Mouse (Mus musculus) embryonic facial prominence, embryonic 15.5 days (tissue): ENCODE measurements around the gene Prkg1. TPM values are rescaled to one million over a fixed set of nuclear protein-coding genes. Genes with fewer than 3 reads are reported as not detected.
A peak's percentile ranks its signal among the peaks of the same experiment; 100 is the strongest.

Source experiments
- ATAC-seq: fragments of 200-750 bp; cut with Nextera tagmentation; 2 replicates; pipeline ENCODE4 v1.8.0; 2017; ENCODE audit warnings: low read depth, moderate TSS enrichment; ENCODE audit not compliant: insufficient number of reproducible peaks, low FRiP score, low TSS enrichment
- H3K27ac ChIP-seq: fragments of 300-500 bp; sonication (generic); replicated peaks from 2 replicates; pipeline ENCODE4 v1.5.1; 2015; ENCODE audit warnings: mild to moderate bottlenecking, inconsistent platforms
- H3K27me3 ChIP-seq: fragments of 300-500 bp; sonication (generic); 2 replicates; pipeline ENCODE4 v1.6.1; 2015; ENCODE audit warnings: inconsistent platforms
- H3K36me3 ChIP-seq: fragments of 300-500 bp; sonication (generic); 2 replicates; pipeline ENCODE4 v1.6.1; 2015; ENCODE audit warnings: mild to moderate bottlenecking, inconsistent platforms
- H3K4me1 ChIP-seq: fragments of 300-500 bp; sonication (generic); 2 replicates; pipeline ENCODE4 v1.6.1; 2015; ENCODE audit warnings: inconsistent platforms
- H3K4me2 ChIP-seq: fragments of 300-500 bp; sonication (generic); replicated peaks from 2 replicates; pipeline ENCODE4 v1.6.1; 2015; ENCODE audit warnings: mild to moderate bottlenecking, inconsistent platforms
- H3K4me3 ChIP-seq: fragments of 300-500 bp; sonication (generic); replicated peaks from 2 replicates; pipeline ENCODE4 v1.5.1; 2015; ENCODE audit warnings: mild to moderate bottlenecking, inconsistent platforms
- H3K9ac ChIP-seq: fragments of 300-500 bp; sonication (generic); 2 replicates; pipeline ENCODE4 v1.6.1; 2015; ENCODE audit warnings: inconsistent platforms
- H3K9me3 ChIP-seq: fragments of 300-500 bp; sonication (generic); replicated peaks from 2 replicates; pipeline ENCODE4 v1.6.1; 2016; ENCODE audit warnings: inconsistent platforms
- WGBS: fragments of 180-500 bp; shearing (Covaris S2); methylation state at CpG from one replicate; pipeline ENCODE4 v1.1.7; 2015; 5-methylcytosine and 5-hydroxymethylcytosine counted together
- polyA plus RNA-seq: library from polyadenylated mRNA; unstranded; fragments of >200 nt; fragmentation: Nextera tagmentation; extraction: Ambion mirVana; gene quantifications from 2 replicates; pipeline ENCODE4 v1.2.1, GENCODE M21; 2015

Prkg1 gene
- polyA plus RNA-seq, 1 experiment from 2014 or later: 11.4 TPM

GRCm38 (mm10) chr19:31714900-31715299 lies 49.9 kb downstream of the Prkg1 start:
- no peak for ATAC-seq
- WGBS: 77% methylated on average over 6 of the region's 6 CpGs
- no peak overlapping the region for H3K9ac ChIP-seq

DNA sequence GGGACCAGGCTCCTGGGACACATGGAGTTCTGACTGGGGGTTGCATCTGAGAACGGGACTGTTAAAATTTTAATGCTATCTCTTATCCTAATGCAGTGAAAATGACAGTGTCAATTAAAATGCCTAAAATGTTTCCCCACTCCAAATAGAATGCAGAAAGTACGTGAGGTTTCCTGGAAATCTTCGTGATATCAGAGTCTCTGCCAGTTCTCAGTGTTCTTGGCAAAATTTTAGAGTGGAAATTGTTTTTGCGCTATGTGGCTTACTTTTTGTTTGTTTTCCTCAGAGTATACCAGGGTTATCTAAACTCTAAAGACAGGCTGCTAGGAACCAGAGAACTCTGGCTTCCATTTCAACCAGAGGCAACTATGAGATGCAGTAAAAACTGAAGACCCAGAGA lies 50.4 kb downstream of the Prkg1 start:
- no peaks in the 10 kb centered on the region for H3K27me3 ChIP-seq
- 73% methylated on average over 4 of the region's 4 CpGs for WGBS
- H3K4me2 ChIP-seq: no peak overlapping the region
- ATAC-seq: no peak
- H3K36me3 ChIP-seq: no peaks in the 10 kb centered on the region
- H3K9ac ChIP-seq: no peak overlapping the region
- H3K9me3 ChIP-seq: no peaks in the 10 kb centered on the region
- H3K27ac ChIP-seq: no peak overlapping the region
- H3K4me1 ChIP-seq: no peaks in the 10 kb centered on the region
- no peak overlapping the region for H3K4me3 ChIP-seq

More at GRCm38 (mm10) chr19:31714900-31715299, 49.9 kb downstream of the Prkg1 start:
- no peaks in the 10 kb centered on the region for H3K9me3 ChIP-seq
- H3K4me3 ChIP-seq: no peak overlapping the region
- no peaks in the 10 kb centered on the region for H3K27me3 ChIP-seq
- no peak overlapping the region for H3K27ac ChIP-seq
- no peaks in the 10 kb centered on the region for H3K36me3 ChIP-seq
- no peak overlapping the region for H3K4me2 ChIP-seq
- H3K4me1 ChIP-seq: no peaks in the 10 kb centered on the region

GRCm38 (mm10) chr19:31713321-31713720 lies 51.5 kb downstream of the Prkg1 start:
- no peaks in the 10 kb centered on the region for H3K4me1 ChIP-seq
- no peaks in the 10 kb centered on the region for H3K27me3 ChIP-seq
- ATAC-seq: no peak
- no peaks in the 10 kb centered on the region for H3K9me3 ChIP-seq
- no peaks in the 10 kb centered on the region for H3K36me3 ChIP-seq
- 54% methylated on average over 4 of the region's 4 CpGs for WGBS
- H3K9ac ChIP-seq: no peak overlapping the region
- H3K4me2 ChIP-seq: no peak overlapping the region
- H3K4me3 ChIP-seq: no peak overlapping the region
- H3K27ac ChIP-seq: no peak overlapping the region

DNA sequence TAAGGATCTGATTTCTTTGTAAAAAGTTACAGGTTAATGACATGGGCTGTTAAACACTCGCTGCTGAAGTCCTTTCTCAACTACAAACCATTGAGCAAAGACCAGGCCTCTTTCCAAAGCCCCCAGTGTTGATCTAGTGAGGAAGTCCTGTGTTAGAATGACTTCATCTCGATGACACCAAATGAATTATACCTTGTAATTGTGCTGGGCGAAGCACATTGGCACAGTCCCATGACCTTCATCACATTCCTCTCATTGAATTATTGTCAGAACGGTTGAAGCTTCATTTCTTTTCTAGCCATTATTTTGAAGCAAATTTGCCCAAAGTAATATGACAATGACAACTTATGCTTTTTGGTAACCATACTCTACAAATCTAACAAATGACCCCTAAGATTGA lies 54.5 kb downstream of the Prkg1 start:
- Histone ChIP-seq H3K36me3 (no peaks in the 10 kb centered on the region), H3K27me3 (no peaks in the 10 kb centered on the region), H3K4me1 (no peaks in the 10 kb centered on the region), H3K9me3 (no peaks in the 10 kb centered on the region), H3K4me3 (no peak overlapping the region), H3K4me2 (no peak overlapping the region), H3K27ac (no peak overlapping the region), H3K9ac (no peak overlapping the region)
- WGBS: 87% methylated on average over 4 of the region's 4 CpGs
- no peak for ATAC-seq

DNA sequence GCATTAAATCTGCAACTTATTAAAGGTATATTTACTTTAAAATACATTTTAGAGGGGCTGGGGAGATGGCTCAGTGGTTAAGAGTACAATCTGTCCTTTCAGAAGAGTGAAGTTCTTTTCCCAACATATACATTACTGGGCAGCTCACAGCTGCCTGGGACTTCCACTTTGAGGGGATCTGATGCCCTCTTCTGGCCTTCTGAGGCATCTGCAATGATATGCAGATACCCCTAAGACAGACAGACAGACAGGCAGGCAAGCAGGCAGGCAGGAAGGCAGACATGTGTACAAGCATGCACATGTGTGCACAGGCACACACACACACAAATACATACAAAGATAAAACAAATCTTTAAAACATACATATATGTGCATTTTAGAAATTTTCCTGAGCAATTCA lies 60.8 kb downstream of the Prkg1 start:
- no peaks in the 10 kb centered on the region for H3K36me3 ChIP-seq
- H3K4me2 ChIP-seq: no peak overlapping the region
- no peak overlapping the region for H3K9ac ChIP-seq
- no peaks in the 10 kb centered on the region for H3K9me3 ChIP-seq
- H3K27ac ChIP-seq: no peak overlapping the region
- no peaks in the 10 kb centered on the region for H3K4me1 ChIP-seq
- no peak for ATAC-seq
- no peak overlapping the region for H3K4me3 ChIP-seq
- H3K27me3 ChIP-seq: no peaks in the 10 kb centered on the region

GRCm38 (mm10) chr19:31698916-31699315 lies 65.9 kb downstream of the Prkg1 start:
- Histone ChIP-seq H3K27me3 (no peaks in the 10 kb centered on the region), H3K36me3 (no peaks in the 10 kb centered on the region), H3K4me2 (no peak overlapping the region), H3K9ac (no peak overlapping the region), H3K4me1 (no peaks in the 10 kb centered on the region), H3K27ac (no peak overlapping the region), H3K4me3 (no peak overlapping the region), H3K9me3 (no peaks in the 10 kb centered on the region)
- ATAC-seq: no peak
- 56% methylated on average over 6 of the region's 6 CpGs for WGBS

- 14% methylated on average over 1 of the region's 1 CpGs for WGBS
- Histone ChIP-seq H3K27ac (no peak overlapping the region), H3K36me3 (no peaks in the 10 kb centered on the region), H3K9ac (no peak overlapping the region), H3K27me3 (no peaks in the 10 kb centered on the region), H3K4me3 (no peak overlapping the region), H3K9me3 (no peaks in the 10 kb centered on the region), H3K4me1 (no peaks in the 10 kb centered on the region), H3K4me2 (no peak overlapping the region)
- ATAC-seq: no peak
Observed at GRCm38 (mm10) chr19:31680821-31681220, 84.0 kb downstream of the Prkg1 start.

- ATAC-seq: no peak
- Histone ChIP-seq H3K4me3 (no peak overlapping the region), H3K27ac (no peak overlapping the region), H3K27me3 (no peaks in the 10 kb centered on the region), H3K9ac (no peak overlapping the region), H3K4me1 (no peaks in the 10 kb centered on the region), H3K36me3 (no peaks in the 10 kb centered on the region), H3K4me2 (no peak overlapping the region), H3K9me3 (no peaks in the 10 kb centered on the region)
- WGBS: 46% methylated on average over 5 of the region's 5 CpGs
Observed at GRCm38 (mm10) chr19:31678324-31678723, 86.5 kb downstream of the Prkg1 start.

GRCm38 (mm10) chr19:31671726-31672125 lies 93.1 kb downstream of the Prkg1 start:
- Histone ChIP-seq H3K4me1 (no peaks in the 10 kb centered on the region), H3K9ac (no peak overlapping the region), H3K27ac (no peak overlapping the region), H3K36me3 (no peaks in the 10 kb centered on the region), H3K4me3 (no peak overlapping the region), H3K4me2 (no peak overlapping the region), H3K27me3 (no peaks in the 10 kb centered on the region), H3K9me3 (no peaks in the 10 kb centered on the region)
- no peak for ATAC-seq
- WGBS: 73% methylated on average over 5 of the region's 5 CpGs

GRCm38 (mm10) chr19:31665007-31665406 lies 99.8 kb downstream of the Prkg1 start:
- peaks cover 6% of the 10 kb centered on the region for H3K4me1 ChIP-seq
- H3K9ac ChIP-seq: peak overlapping the region; percentile 35; the same call in 1 of the 2 replicates
- peak overlapping the region; percentile 71; the same call in 1 of the 2 replicates for H3K27ac ChIP-seq
- peak overlapping the region; percentile 84 for H3K4me2 ChIP-seq
- H3K9me3 ChIP-seq: no peaks in the 10 kb centered on the region
- H3K27me3 ChIP-seq: no peaks in the 10 kb centered on the region
- 10% methylated on average over 8 of the region's 8 CpGs for WGBS
- H3K4me3 ChIP-seq: peak overlapping the region; percentile 56
- no peaks in the 10 kb centered on the region for H3K36me3 ChIP-seq
- no peak for ATAC-seq

DNA sequence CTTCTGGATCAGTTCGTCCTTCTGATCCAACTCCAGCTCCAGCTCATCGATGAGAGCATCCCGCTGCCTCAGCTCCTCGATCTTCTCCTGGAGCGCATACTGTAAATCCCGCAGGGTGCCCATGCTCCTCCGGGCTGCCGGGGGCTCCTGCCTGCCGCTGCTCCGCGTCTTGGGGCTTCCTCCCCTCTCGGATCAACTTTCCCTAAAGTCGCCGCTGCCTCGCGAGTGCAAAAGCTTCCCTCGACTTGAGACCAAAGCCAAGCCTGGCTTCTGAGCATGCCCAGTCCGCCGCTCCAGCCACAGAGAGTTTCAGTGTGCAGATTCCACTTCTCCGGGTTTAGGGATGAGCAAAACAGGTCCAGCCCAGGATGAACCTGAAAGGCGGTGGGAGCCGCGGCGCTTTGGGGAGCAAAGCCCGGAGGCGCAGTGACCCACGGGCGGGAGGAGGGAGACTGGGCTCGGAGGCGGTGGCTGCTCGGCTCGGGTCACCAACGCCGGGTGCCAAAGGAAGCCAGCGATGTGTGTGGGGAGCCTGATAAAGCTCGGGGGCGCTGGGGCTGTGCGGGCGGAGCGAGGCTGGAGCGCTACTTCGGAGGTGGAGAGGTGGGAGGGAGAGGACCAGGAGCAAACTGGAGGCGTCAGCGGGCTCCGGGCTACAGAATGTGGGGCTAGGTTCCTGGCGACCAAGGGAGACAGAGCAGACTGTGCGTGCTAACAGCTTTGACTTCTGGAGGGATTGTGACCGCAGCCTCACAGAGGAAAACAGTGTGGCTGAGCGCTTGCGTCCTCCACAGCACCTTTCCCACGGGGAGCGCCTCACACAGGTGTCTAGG lies 100.5 kb downstream of the Prkg1 start:
- Histone ChIP-seq H3K4me3 (peak overlapping the region; percentile 56), H3K27me3 (no peaks in the 10 kb centered on the region), H3K4me2 (peak overlapping the region; percentile 84), H3K4me1 (peaks cover 6% of the 10 kb centered on the region), H3K36me3 (no peaks in the 10 kb centered on the region), H3K9ac (peak overlapping the region; percentile 35), H3K9me3 (no peaks in the 10 kb centered on the region), H3K27ac (peak overlapping the region; percentile 71)
- peak; percentile 78 for ATAC-seq
- under 1% methylated on average over 52 of the region's 52 CpGs for WGBS
